Mouse (Mus musculus) heart, embryonic 12.5 days (tissue): ENCODE data around the gene Ccdc58. TPM values are rescaled to one million over a fixed set of nuclear protein-coding genes. Genes with fewer than 3 reads are reported as not detected.
A peak's percentile ranks its signal among the peaks of the same experiment; 100 is the strongest.
"Not testable (repeated sequence)": the region's sequence is repeated elsewhere in the genome, so short reads cannot be mapped to it uniquely, and the experiment has no call there.

Experiments
- ATAC-seq: fragments of 200-750 bp; cut with Nextera tagmentation; 2 replicates; pipeline ENCODE4 v1.8.0; 2017; ENCODE audit warnings: moderate TSS enrichment, moderate library complexity; ENCODE audit not compliant: insufficient number of reproducible peaks, low FRiP score
- H3K27ac ChIP-seq: fragments of 300-500 bp; sonication (generic); 2 replicates; pipeline ENCODE4 v1.5.1; 2016; ENCODE audit warnings: mild to moderate bottlenecking, moderate library complexity; ENCODE audit not compliant: poor library complexity, severe bottlenecking
- H3K27me3 ChIP-seq: fragments of 300-500 bp; sonication (generic); replicated peaks from 2 replicates; pipeline ENCODE4 v1.6.1; 2016; ENCODE audit warnings: mild to moderate bottlenecking, moderate library complexity
- H3K36me3 ChIP-seq: fragments of 300-500 bp; sonication (generic); 2 replicates; pipeline ENCODE4 v1.6.1; 2016; ENCODE audit warnings: mild to moderate bottlenecking, moderate library complexity
- H3K4me1 ChIP-seq: fragments of 300-500 bp; sonication (generic); replicated peaks from 2 replicates; pipeline ENCODE4 v1.6.1; 2016; ENCODE audit warnings: mild to moderate bottlenecking
- H3K4me2 ChIP-seq: fragments of 300-500 bp; sonication (generic); 2 replicates; pipeline ENCODE4 v1.6.1; 2016; ENCODE audit warnings: mild to moderate bottlenecking, moderate library complexity
- H3K4me3 ChIP-seq: fragments of 300-500 bp; sonication (generic); 2 replicates; pipeline ENCODE4 v1.5.1; 2016; ENCODE audit warnings: mild to moderate bottlenecking
- H3K9ac ChIP-seq: fragments of 300-500 bp; sonication (generic); 2 replicates; pipeline ENCODE4 v1.6.1; 2016; ENCODE audit warnings: mild to moderate bottlenecking, moderate library complexity
- H3K9me3 ChIP-seq: fragments of 300-500 bp; sonication (generic); replicated peaks from 2 replicates; pipeline ENCODE4 v1.6.1; 2016; ENCODE audit warnings: mild to moderate bottlenecking, moderate library complexity
- WGBS: fragments of 180-500 bp; shearing (Covaris S2); methylation state at CpG from one replicate; pipeline ENCODE4 v1.1.7; 2016; 5-methylcytosine and 5-hydroxymethylcytosine counted together
- polyA plus RNA-seq: library from polyadenylated mRNA; unstranded; fragments of >200 nt; fragmentation: Nextera tagmentation; extraction: Ambion mirVana; gene quantifications from 2 replicates; pipeline ENCODE4 v1.2.1, GENCODE M21; 2016

Ccdc58 gene
- polyA plus RNA-seq, 1 experiment from 2014 or later = 89.7 TPM

DNA sequence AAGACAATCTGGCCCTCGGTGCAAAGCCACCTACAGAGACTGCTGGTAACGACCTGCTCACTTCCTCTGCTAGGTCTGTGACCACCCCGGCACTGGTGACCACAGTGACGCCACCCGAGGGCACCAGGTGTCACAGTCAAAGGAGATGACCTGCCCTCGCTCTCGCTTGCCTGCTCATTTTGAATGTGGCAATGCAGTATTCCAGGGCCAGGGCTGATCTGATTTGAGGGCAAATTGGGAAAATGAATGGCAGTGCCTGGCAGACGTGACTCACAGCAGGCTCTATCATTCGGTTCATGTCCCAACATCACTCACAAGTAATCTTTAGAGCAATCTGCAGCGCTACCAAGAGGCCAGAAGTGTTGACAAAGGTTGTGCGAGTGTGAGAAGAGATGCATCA is 15.1 kb upstream of the Ccdc58 start:
- H3K27ac ChIP-seq = no peak overlapping the region
- no peak overlapping the region for H3K9ac ChIP-seq
- 75% methylated on average over 11 of the region's 11 CpGs for WGBS
- H3K4me1 ChIP-seq = peaks cover 65% of the 10 kb centered on the region
- H3K36me3 ChIP-seq = peaks cover 36% of the 10 kb centered on the region
- no peak for ATAC-seq
- H3K4me3 ChIP-seq = no peak overlapping the region
- H3K9me3 ChIP-seq = no peaks in the 10 kb centered on the region
- no peaks in the 10 kb centered on the region for H3K27me3 ChIP-seq
- no peak overlapping the region for H3K4me2 ChIP-seq

DNA sequence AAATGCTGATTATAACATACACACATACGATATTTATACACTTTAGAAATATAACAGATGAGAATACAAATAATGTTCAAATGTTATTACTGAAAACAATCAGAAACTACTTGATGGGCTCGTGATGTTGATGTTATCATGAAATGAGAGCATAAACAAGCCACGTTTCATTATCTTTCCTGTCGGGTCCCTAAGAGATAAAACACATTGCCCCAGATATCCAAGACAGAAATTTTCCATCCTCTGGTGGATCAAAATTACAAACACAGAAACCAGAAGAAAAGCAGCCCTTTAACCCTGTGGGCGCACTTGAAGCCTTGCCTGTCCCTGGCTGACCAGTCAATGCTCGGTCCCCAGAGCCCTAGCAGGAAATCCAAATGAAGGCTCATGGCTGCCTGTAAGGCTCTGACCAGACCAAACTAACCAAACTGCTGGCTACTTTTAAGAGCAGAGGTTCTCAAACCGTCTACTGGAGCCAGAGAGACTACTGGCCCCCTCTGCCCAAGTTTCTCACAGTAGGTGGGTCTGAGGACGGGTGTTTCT is 13.5 kb upstream of the Ccdc58 start:
- no peaks in the 10 kb centered on the region for H3K9me3 ChIP-seq
- peaks cover 31% of the 10 kb centered on the region for H3K36me3 ChIP-seq
- H3K4me2 ChIP-seq = no peak overlapping the region
- no peaks in the 10 kb centered on the region for H3K27me3 ChIP-seq
- peak overlapping the region; percentile 66 for H3K27ac ChIP-seq
- H3K4me1 ChIP-seq = peaks cover 70% of the 10 kb centered on the region
- no peak overlapping the region for H3K4me3 ChIP-seq
- WGBS = 41% methylated on average over 8 of the region's 8 CpGs
- 0 out of 2 replicates have a peak overlapping the region, but pooled peaks have one; percentile 3 for H3K9ac ChIP-seq
- ATAC-seq = no peak

- Histone ChIP-seq H3K36me3 (peaks cover 24% of the 10 kb centered on the region), H3K4me1 (peaks cover 72% of the 10 kb centered on the region)
- H3K9ac ChIP-seq, H3K9me3 ChIP-seq, H3K4me2 ChIP-seq, H3K27ac ChIP-seq, ATAC-seq, H3K27me3 ChIP-seq, H3K4me3 ChIP-seq: not testable (repeated sequence)
- 89% methylated on average over 1 of the region's 1 CpGs for WGBS
Observed at GRCm38 (mm10) chr16:36062534-36062933, 9.0 kb upstream of the Ccdc58 start.

- ATAC-seq = no peak
- peak overlapping the region; percentile 53 for H3K9ac ChIP-seq
- 68% methylated on average over 2 of the region's 2 CpGs for WGBS
- H3K4me1 ChIP-seq = peaks cover 75% of the 10 kb centered on the region
- H3K4me2 ChIP-seq = no peak overlapping the region
- H3K9me3 ChIP-seq = no peaks in the 10 kb centered on the region
- no peaks in the 10 kb centered on the region for H3K27me3 ChIP-seq
- peaks cover 24% of the 10 kb centered on the region for H3K36me3 ChIP-seq
- 0 out of 2 replicates have a peak overlapping the region, but pooled peaks have one; percentile 6 for H3K4me3 ChIP-seq
- peak overlapping the region; percentile 9; the same call in 1 of the 2 replicates for H3K27ac ChIP-seq
Observed at GRCm38 (mm10) chr16:36063315-36063714, 8.2 kb upstream of the Ccdc58 start.

- no peak overlapping the region for H3K9ac ChIP-seq
- H3K4me2 ChIP-seq = 0 out of 2 replicates have a peak overlapping the region, but pooled peaks have one; percentile 2
- H3K27me3 ChIP-seq = no peaks in the 10 kb centered on the region
- peaks cover 30% of the 10 kb centered on the region for H3K36me3 ChIP-seq
- 0 out of 2 replicates have a peak overlapping the region, but pooled peaks have one; percentile 45 for H3K27ac ChIP-seq
- peaks cover 74% of the 10 kb centered on the region for H3K4me1 ChIP-seq
- no peaks in the 10 kb centered on the region for H3K9me3 ChIP-seq
- no peak for ATAC-seq
- H3K4me3 ChIP-seq = no peak overlapping the region
- WGBS = 60% methylated on average over 5 of the region's 5 CpGs
Observed at GRCm38 (mm10) chr16:36064904-36065303, 6.6 kb upstream of the Ccdc58 start.

- Histone ChIP-seq H3K27ac (peak overlapping the region; percentile 44; the same call in 1 of the 2 replicates), H3K27me3 (no peaks in the 10 kb centered on the region), H3K4me1 (peaks cover 59% of the 10 kb centered on the region), H3K4me2 (no peak overlapping the region), H3K9ac (no peak overlapping the region), H3K9me3 (no peaks in the 10 kb centered on the region), H3K4me3 (no peak overlapping the region), H3K36me3 (peaks cover 19% of the 10 kb centered on the region)
- 46% methylated on average over 2 of the region's 2 CpGs for WGBS
- ATAC-seq = no peak
Observed at GRCm38 (mm10) chr16:36067694-36068093, 3.8 kb upstream of the Ccdc58 start.

DNA sequence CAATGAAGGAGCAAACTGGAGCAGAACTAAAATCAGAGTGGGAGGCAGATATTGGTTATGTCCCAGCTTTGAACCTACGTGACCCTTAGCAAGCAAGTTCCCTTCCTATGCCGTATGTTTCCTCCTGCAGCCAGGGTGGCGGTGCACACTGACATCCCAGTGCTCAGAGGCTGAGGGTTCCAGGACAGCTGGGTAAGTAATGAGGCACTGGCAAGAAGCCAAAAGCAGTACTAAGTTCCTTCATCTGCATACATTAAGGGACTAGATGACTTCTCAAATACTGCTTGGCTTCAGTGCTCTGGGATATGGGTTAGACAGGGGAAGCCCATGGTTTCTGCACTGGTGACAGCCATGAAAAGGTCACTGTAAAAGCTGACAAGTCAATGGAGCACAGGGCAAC is 3.1 kb upstream of the Ccdc58 start:
- no peak for ATAC-seq
- Histone ChIP-seq H3K9ac (0 out of 2 replicates have a peak overlapping the region, but pooled peaks have one; percentile 5), H3K27me3 (no peaks in the 10 kb centered on the region), H3K9me3 (no peaks in the 10 kb centered on the region), H3K4me3 (peak overlapping the region; percentile 10; the same call in 1 of the 2 replicates), H3K4me2 (peak overlapping the region; percentile 40), H3K27ac (no peak overlapping the region), H3K4me1 (peaks cover 54% of the 10 kb centered on the region), H3K36me3 (peaks cover 18% of the 10 kb centered on the region)
- 59% methylated on average over 3 of the region's 3 CpGs for WGBS

- H3K36me3 ChIP-seq = peaks cover 18% of the 10 kb centered on the region
- H3K4me2 ChIP-seq = peak overlapping the region; percentile 70
- peak overlapping the region; percentile 95 for H3K4me3 ChIP-seq
- H3K27ac ChIP-seq = no peak overlapping the region
- WGBS = 34% methylated on average over 9 of the region's 9 CpGs
- no peak for ATAC-seq
- H3K4me1 ChIP-seq = peaks cover 42% of the 10 kb centered on the region
- no peaks in the 10 kb centered on the region for H3K27me3 ChIP-seq
- peak overlapping the region; percentile 60 for H3K9ac ChIP-seq
- no peaks in the 10 kb centered on the region for H3K9me3 ChIP-seq
Observed at GRCm38 (mm10) chr16:36069819-36070575, 1.5 kb upstream of the Ccdc58 start.

GRCm38 (mm10) chr16:36071071-36071449 is 425 bp upstream of the Ccdc58 start:
- peaks cover 34% of the 10 kb centered on the region for H3K4me1 ChIP-seq
- H3K27me3 ChIP-seq = no peaks in the 10 kb centered on the region
- H3K4me3 ChIP-seq = peak overlapping the region; percentile 95
- H3K9ac ChIP-seq = peak overlapping the region; percentile 94
- ATAC-seq = peak; percentile 19; the same call in 1 of the 2 replicates
- 0% methylated on average over 16 of the region's 16 CpGs for WGBS
- no peaks in the 10 kb centered on the region for H3K9me3 ChIP-seq
- peak overlapping the region; percentile 67 for H3K4me2 ChIP-seq
- peaks cover 15% of the 10 kb centered on the region for H3K36me3 ChIP-seq
- peak overlapping the region; percentile 100 for H3K27ac ChIP-seq

- H3K36me3 ChIP-seq = peaks cover 6% of the 10 kb centered on the region
- no peaks in the 10 kb centered on the region for H3K27me3 ChIP-seq
- H3K27ac ChIP-seq = peak overlapping the region; percentile 100
- peak overlapping the region; percentile 67 for H3K4me2 ChIP-seq
- peak overlapping the region; percentile 94 for H3K9ac ChIP-seq
- ATAC-seq = no peak
- peaks cover 22% of the 10 kb centered on the region for H3K4me1 ChIP-seq
- WGBS = 24% methylated on average over 8 of the region's 8 CpGs
- no peaks in the 10 kb centered on the region for H3K9me3 ChIP-seq
- peak overlapping the region; percentile 95 for H3K4me3 ChIP-seq
Observed at GRCm38 (mm10) chr16:36072410-36073011, 1.0 kb downstream of the Ccdc58 start.

GRCm38 (mm10) chr16:36074772-36075171 is 3.3 kb downstream of the Ccdc58 start:
- Histone ChIP-seq H3K9ac (no peak overlapping the region), H3K4me3 (no peak overlapping the region), H3K4me1 (peaks cover under 1% of the 10 kb centered on the region), H3K9me3 (no peaks in the 10 kb centered on the region), H3K27ac (no peak overlapping the region), H3K36me3 (peaks cover 3% of the 10 kb centered on the region), H3K4me2 (no peak overlapping the region), H3K27me3 (no peaks in the 10 kb centered on the region)
- no peak for ATAC-seq
- 89% methylated on average over 3 of the region's 3 CpGs for WGBS
